Comparison of ENCODE assay signal across 31 mouse cellular contexts in the genomic region with DNA sequence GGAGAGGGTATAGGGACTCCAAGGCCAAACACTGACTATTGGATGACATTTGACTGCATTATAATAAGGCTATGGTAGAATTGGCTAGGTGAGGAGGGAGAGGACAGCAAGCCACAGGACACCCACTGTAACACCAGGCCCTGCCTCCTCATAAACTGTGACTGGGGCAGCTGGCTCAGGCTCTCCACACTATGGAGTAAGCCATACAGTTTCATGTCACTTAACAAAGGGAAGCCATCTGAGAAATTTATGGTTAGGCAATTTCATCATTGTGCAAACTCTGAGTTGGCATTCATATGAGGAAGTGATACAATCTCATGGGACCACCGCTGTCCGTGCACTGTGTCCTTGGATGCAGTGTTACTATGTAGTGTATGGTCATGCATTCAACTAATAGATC.
DNase-seq lines count a peak whose midpoint lies in the region; ATAC-seq and TF ChIP-seq lines count a peak whose summit lies in the region.
"Had no signal": no experiment of that assay in that cellular context is flagged by ENCODE, and none has a peak within 500 bp of the region (broad histone marks: within the 10 kb centered on the region; RNA-seq: fewer than 3 reads in every experiment).

No protein-coding gene starts in this region.

- TF ChIP-seq EP300 in liver, postnatal 0 days (IDR thresholded peaks at IDR 0.05; ENCODE audit: low read depth), result no peak

- H3K36me3 ChIP-seq in liver, postnatal 0 days (replicated peaks; ENCODE audit: insufficient read depth, low read length), result no peaks in the 10 kb centered on the region
- H3K36me3 ChIP-seq: hindbrain, embryonic 10.5 days; hindbrain, embryonic 15.5 days; kidney, embryonic 15.5 days; liver, embryonic 13.5 days; neural tube, embryonic 13.5 days; stomach, embryonic 15.5 days had no signal

- no peaks in the 10 kb centered on the region for H3K9me3 ChIP-seq in liver, postnatal 0 days (ENCODE audit: low read length)
- H3K9me3 ChIP-seq: hindbrain, embryonic 10.5 days; hindbrain, embryonic 15.5 days; kidney, embryonic 15.5 days; liver, embryonic 13.5 days; neural tube, embryonic 13.5 days; stomach, embryonic 15.5 days had no signal

- H3K4me1 ChIP-seq in liver, postnatal 0 days (ENCODE audit: insufficient read depth), result peaks cover 5% of the 10 kb centered on the region; the same call in 1 of the 2 replicates
- H3K4me1 ChIP-seq: hindbrain, embryonic 10.5 days; hindbrain, embryonic 15.5 days; kidney, embryonic 15.5 days; neural tube, embryonic 13.5 days; stomach, embryonic 15.5 days had no signal

- no peak overlapping the region for H3K9ac ChIP-seq in liver, postnatal 0 days (replicated peaks)
- H3K9ac ChIP-seq: hindbrain, embryonic 15.5 days; kidney, embryonic 15.5 days; liver, embryonic 13.5 days; lung, embryonic 14.5 days; neural tube, embryonic 13.5 days; stomach, embryonic 15.5 days had no signal

- no peak overlapping the region for H3K4me2 ChIP-seq in liver, postnatal 0 days (ENCODE audit: low read depth, low read length)
- H3K4me2 ChIP-seq: heart, embryonic 11.5 days; hindbrain, embryonic 15.5 days; kidney, embryonic 15.5 days; liver, embryonic 13.5 days; lung, embryonic 14.5 days; midbrain, embryonic 11.5 days; neural tube, embryonic 13.5 days; stomach, embryonic 15.5 days had no signal

- 53% methylated on average over 2 of the region's 2 CpGs for WGBS in liver, postnatal 0 days (ENCODE audit: insufficient replicate concordance)

- no peak for TF ChIP-seq CTCF in liver, postnatal 0 days (IDR thresholded peaks at IDR 0.05; ENCODE audit: low read depth)

- no peak overlapping the region for H3K4me3 ChIP-seq in liver, postnatal 0 days (ENCODE audit: low read depth, low read length)
- H3K4me3 ChIP-seq: erythroblast, embryonic 14.5 days; hindbrain, embryonic 10.5 days; hindbrain, embryonic 15.5 days; kidney, embryonic 15.5 days; liver, embryonic 13.5 days; neural tube, embryonic 13.5 days; stomach, embryonic 15.5 days had no signal

- DNase-seq in liver, postnatal 0 days, result no peak
- no peak for DNase-seq in liver
- DNase-seq in A20 (ENCODE audit: low read depth, low spot score), result peak; percentile 29
- DNase-seq in right cerebral cortex, adult 2 months (ENCODE audit: low spot score in 2 of 2), result no peak
- no peak for DNase-seq in cerebellum, postnatal 10 days
- DNase-seq: adrenal gland, adult 2 months; adrenal gland, postnatal 36 days; B cell, adult 2 months; cerebellum, adult 8-10 months; cerebellum, postnatal 36 days; embryo, embryonic 11 days; kidney, adult 18-20 months; kidney, postnatal 25 days; layer of hippocampus, postnatal 36 days; left cerebral cortex, postnatal 4 days; liver, embryonic 13.5 days; lung, embryonic 14.5 days; retina, postnatal 1 day; right cerebral cortex, postnatal 25 days had no signal

- peak; percentile 25; the same call in 1 of the 2 replicates for ATAC-seq in liver, postnatal 0 days
- ATAC-seq in granulocyte monocyte progenitor cell, adult 5-6 weeks (replicated peaks; ENCODE audit: poor library complexity, severe bottlenecking), result peak; percentile 80
- ATAC-seq in monocyte, adult 5-6 weeks (replicated peaks; ENCODE audit: insufficient number of reproducible peaks, low FRiP score, low TSS enrichment, poor library complexity, severe bottlenecking), result peak; percentile 85
- ATAC-seq: forebrain, embryonic 16.5 days; midbrain, embryonic 16.5 days had no signal

- no peaks in the 10 kb centered on the region for H3K27me3 ChIP-seq in liver, postnatal 0 days (ENCODE audit: insufficient read depth, low read length)
- H3K27me3 ChIP-seq: hindbrain, embryonic 15.5 days; kidney, embryonic 15.5 days; liver, embryonic 13.5 days; neural tube, embryonic 13.5 days; stomach, embryonic 15.5 days had no signal

- no peak overlapping the region for H3K27ac ChIP-seq in liver, postnatal 0 days (ENCODE audit: low read depth)
- H3K27ac ChIP-seq: hindbrain, embryonic 10.5 days; hindbrain, embryonic 15.5 days; kidney, embryonic 15.5 days; liver, embryonic 13.5 days; neural tube, embryonic 13.5 days; stomach, embryonic 15.5 days had no signal

Comparison
In these comparisons a context has a peak if more than half of its experiments do, and no peak if none do; other contexts are left out.
1. ATAC-seq: peak in every context shown above with its lines; median percentile 85 in monocyte, adult 5-6 weeks; 80 in granulocyte monocyte progenitor cell, adult 5-6 weeks; 25 in liver, postnatal 0 days.